Mouse (Mus musculus): Measurements from ENCODE around the gene Gnl1. TPM values are rescaled to one million over a fixed set of nuclear protein-coding genes. Genes with fewer than 3 reads are reported as not detected.
A peak's percentile ranks its signal among the peaks of the same experiment; 100 is the strongest.
"Not testable (repeated sequence)": the region's sequence is repeated elsewhere in the genome, so short reads cannot be mapped to it uniquely, and the experiment has no call there.

Gnl1 gene
- polyA plus RNA-seq, 1 experiment = 28.1 TPM

DNA sequence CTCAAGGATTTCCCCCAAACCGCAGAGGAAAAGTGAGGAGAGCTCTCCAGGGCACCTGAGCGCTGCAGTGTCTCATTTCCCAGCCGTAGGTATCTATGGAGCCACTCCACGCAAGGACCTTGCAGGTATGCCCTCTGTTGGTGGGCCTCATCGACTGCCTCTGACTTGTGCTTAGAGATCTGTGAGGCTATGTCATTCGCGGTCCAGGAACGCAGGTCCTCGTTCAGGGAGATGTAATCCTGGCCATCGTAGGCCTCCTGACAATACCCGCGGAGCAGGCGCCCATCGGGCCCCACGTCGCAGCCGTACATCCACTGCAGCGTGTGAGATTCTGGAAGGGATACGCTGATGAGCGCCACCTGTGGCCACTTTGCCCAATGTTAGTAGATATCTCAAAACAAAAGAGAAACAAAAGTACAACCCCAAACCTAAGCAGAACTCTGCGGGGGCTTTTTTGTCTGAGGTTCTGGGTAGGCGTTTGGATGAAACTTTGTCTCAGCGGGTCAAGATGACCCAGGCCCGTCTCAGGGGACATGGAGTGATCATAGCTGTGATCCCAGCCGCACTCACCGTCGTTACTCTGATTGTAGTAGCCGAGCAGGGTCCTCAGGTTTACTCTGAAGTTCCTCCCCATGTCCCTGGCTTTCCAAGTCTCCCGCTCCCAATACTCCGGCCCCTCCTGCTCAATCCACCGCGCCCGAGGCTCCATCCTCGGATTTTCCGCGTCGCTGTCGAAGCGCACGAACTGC, 52.1 kb downstream of the Gnl1 start:
- peak; percentile 30; the same call in 1 of the 2 replicates for TF ChIP-seq CTCF (IDR thresholded peaks at IDR 0.05; ENCODE audit: low read depth, low read length)
- peak overlapping the region; percentile 19; the same call in 1 of the 2 replicates for H3K27ac ChIP-seq (ENCODE audit: insufficient read depth, low read depth, low read length)
- not testable (repeated sequence) for H3K4me1 ChIP-seq (ENCODE audit: control insufficient read depth, insufficient read depth, low read length)
- peak overlapping the region; percentile 75 for H3K4me3 ChIP-seq (ENCODE audit: insufficient read depth, low read length)

- Histone ChIP-seq H3K4me3 (ENCODE audit: insufficient read depth, low read length) (peak within 1 kb of the TSS; percentile 75), H3K27ac (ENCODE audit: insufficient read depth, low read depth, low read length) (peak within 1 kb of the TSS; percentile 19; the same call in 1 of the 2 replicates)
- H3K4me1 ChIP-seq (ENCODE audit: control insufficient read depth, insufficient read depth, low read length) = not testable (repeated sequence)
Measured at GRCm38 (mm10) chr17:36032351-36032875, 52.8 kb downstream of the Gnl1 start, which contains the start of gene H2-T23. H2-T23 (minus strand) TSS chr17:36032855.

DNA sequence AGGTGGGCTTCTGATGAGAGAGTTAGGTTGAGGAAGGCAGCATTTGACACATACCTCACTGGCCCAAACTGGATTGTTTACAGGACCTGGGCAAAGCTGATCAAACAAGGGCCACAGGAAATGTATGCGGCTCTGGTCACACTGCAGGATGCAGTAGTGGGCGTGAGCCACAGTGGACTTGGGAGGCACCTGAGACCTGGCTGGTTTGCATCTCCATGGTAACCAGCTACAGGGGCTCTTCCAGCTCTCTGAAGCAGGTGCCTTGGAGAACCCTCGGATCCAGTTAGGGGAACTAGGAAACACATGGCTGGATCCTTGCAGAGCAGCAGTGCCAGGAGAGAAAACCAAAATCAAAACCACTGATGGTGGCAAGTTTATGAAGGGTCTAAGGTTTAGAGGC, 54.9 kb downstream of the Gnl1 start:
- H3K4me1 ChIP-seq (ENCODE audit: control insufficient read depth, insufficient read depth, low read length); H3K27ac ChIP-seq (ENCODE audit: insufficient read depth, low read depth, low read length): not testable (repeated sequence)

DNA sequence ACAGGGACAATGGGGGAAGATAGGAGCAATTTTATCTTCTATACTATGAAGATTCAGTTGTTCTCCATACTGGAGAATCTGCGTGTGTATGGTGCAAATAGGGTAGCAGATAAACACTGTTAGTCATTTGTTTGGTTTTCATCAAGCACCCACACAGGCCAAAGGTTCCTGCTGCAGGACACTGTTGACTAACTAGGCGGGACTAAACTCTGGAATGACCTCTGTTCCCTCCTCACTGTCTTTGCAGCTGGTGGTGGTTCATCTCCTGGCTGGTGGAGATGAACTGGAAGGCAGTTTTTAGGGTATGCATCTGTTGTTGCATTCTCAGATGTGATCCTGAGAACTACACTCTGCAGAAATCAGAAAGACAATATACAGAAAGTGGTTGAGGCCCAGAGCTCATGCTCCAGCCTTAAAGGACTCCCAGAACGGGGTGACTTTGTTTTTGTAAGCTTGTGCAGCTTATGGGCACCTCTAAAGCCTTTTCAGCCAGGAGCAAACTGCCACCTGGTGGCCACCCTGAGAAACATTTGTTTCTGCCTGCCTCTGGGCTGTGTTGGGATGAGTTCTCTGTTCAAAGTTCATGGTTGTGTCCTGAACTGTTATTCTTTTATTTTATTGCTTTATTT, 55.5 kb downstream of the Gnl1 start:
- H3K27ac ChIP-seq (ENCODE audit: insufficient read depth, low read depth, low read length) = not testable (repeated sequence)

More for the DNA sequence above, 54.9 kb downstream of the Gnl1 start:
- H3K4me3 ChIP-seq (ENCODE audit: insufficient read depth, low read length) = not testable (repeated sequence)

DNA sequence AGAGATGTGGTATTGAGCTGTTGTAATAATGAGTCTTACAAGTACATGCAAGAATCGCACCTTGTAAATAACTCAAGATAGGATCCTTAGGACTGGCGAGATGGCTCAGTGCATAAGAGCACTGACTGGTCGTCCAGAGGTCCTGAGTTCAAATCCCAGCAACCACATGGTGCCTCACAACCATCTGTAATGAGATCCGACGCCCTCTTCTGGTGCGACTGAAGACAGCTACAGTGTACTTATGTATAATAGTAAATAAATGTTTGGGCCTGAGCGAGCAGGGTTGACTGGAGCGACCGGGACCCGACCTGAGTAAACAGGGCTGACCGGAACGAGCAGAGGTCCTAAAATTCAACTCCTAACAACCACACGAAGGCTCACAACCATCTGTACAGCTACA, 56.5 kb downstream of the Gnl1 start:
- H3K4me3 ChIP-seq (ENCODE audit: insufficient read depth, low read length); H3K4me1 ChIP-seq (ENCODE audit: control insufficient read depth, insufficient read depth, low read length); H3K27ac ChIP-seq (ENCODE audit: insufficient read depth, low read depth, low read length): not testable (repeated sequence)

More for the DNA sequence above, 55.5 kb downstream of the Gnl1 start:
- not testable (repeated sequence) for H3K4me3 ChIP-seq (ENCODE audit: insufficient read depth, low read length); H3K4me1 ChIP-seq (ENCODE audit: control insufficient read depth, insufficient read depth, low read length)

Other genes with a start within 250 kb of the Gnl1 start
- gene Ier3, start 158.2 kb upstream of the Gnl1 start, polyA plus RNA-seq (2012; ENCODE audit: insufficient read depth, insufficient read length, missing spikeins) = 40.6 and 46.7 TPM in 2 replicates
- 52.7 and 69.3 TPM in 2 replicates for gene Flot1, start 156.6 kb upstream of the Gnl1 start, polyA plus RNA-seq (2012; ENCODE audit: insufficient read depth, insufficient read length, missing spikeins)
- gene Tubb5, start 141.5 kb upstream of the Gnl1 start, polyA plus RNA-seq (2012; ENCODE audit: insufficient read depth, insufficient read length, missing spikeins) = 481 and 519 TPM in 2 replicates
- gene Mdc1, start 138.3 kb upstream of the Gnl1 start, polyA plus RNA-seq (2012; ENCODE audit: insufficient read depth, insufficient read length, missing spikeins) = 16.1 and 17.7 TPM in 2 replicates
- gene Nrm, start 118.5 kb upstream of the Gnl1 start, polyA plus RNA-seq (2012; ENCODE audit: insufficient read depth, insufficient read length, missing spikeins) = 31.7 and 33.1 TPM in 2 replicates
- 202 and 205 TPM in 2 replicates for gene Ppp1r18, start 114.3 kb upstream of the Gnl1 start, polyA plus RNA-seq (2012; ENCODE audit: insufficient read depth, insufficient read length, missing spikeins)
- 57.5 and 77.6 TPM in 2 replicates for gene Dhx16, start 100.0 kb upstream of the Gnl1 start, polyA plus RNA-seq (2012; ENCODE audit: insufficient read depth, insufficient read length, missing spikeins)
- 36.9 and 39.3 TPM in 2 replicates for gene 2310061I04Rik, start 82.4 kb upstream of the Gnl1 start, polyA plus RNA-seq (2012; ENCODE audit: insufficient read depth, insufficient read length, missing spikeins)
- 22.7 and 23.8 TPM in 2 replicates for gene Atat1, start 69.8 kb upstream of the Gnl1 start, polyA plus RNA-seq (2012; ENCODE audit: insufficient read depth, insufficient read length, missing spikeins)
- 21.0 and 29.4 TPM in 2 replicates for gene Mrps18b, start 63.5 kb upstream of the Gnl1 start, polyA plus RNA-seq (2012; ENCODE audit: insufficient read depth, insufficient read length, missing spikeins)
- 36.0 and 46.0 TPM in 2 replicates for gene Ppp1r10, start 63.4 kb upstream of the Gnl1 start, polyA plus RNA-seq (2012; ENCODE audit: insufficient read depth, insufficient read length, missing spikeins)
- gene Abcf1, start 10.1 kb upstream of the Gnl1 start, polyA plus RNA-seq (2012; ENCODE audit: insufficient read depth, insufficient read length, missing spikeins) = 96.1 and 104 TPM in 2 replicates
- gene Prr3, start 385 bp downstream of the Gnl1 start, polyA plus RNA-seq (2012; ENCODE audit: insufficient read depth, insufficient read length, missing spikeins) = 15.6 and 19.5 TPM in 2 replicates
- gene H2-T24, start 40.7 kb downstream of the Gnl1 start, polyA plus RNA-seq (2012; ENCODE audit: insufficient read depth, insufficient read length, missing spikeins) = 52.2 and 56.0 TPM in 2 replicates
- 351 and 364 TPM in 2 replicates for gene H2-T23, start 53.0 kb downstream of the Gnl1 start, polyA plus RNA-seq (2012; ENCODE audit: insufficient read depth, insufficient read length, missing spikeins)
- 89.0 and 112 TPM in 2 replicates for gene H2-T22, start 62.9 kb downstream of the Gnl1 start, polyA plus RNA-seq (2012; ENCODE audit: insufficient read depth, insufficient read length, missing spikeins)
- 0.72 TPM in 1 of 2 replicates, not detected in the other for gene Gm6034, start 63.1 kb downstream of the Gnl1 start, polyA plus RNA-seq (2012; ENCODE audit: insufficient read depth, insufficient read length, missing spikeins)
- not detected in 2 replicates for gene Gm11127, start 78.5 kb downstream of the Gnl1 start, polyA plus RNA-seq (2012; ENCODE audit: insufficient read depth, insufficient read length, missing spikeins)
- 1.1 and 1.8 TPM in 2 replicates for gene Gm19684, start 141.8 kb downstream of the Gnl1 start, polyA plus RNA-seq (2012; ENCODE audit: insufficient read depth, insufficient read length, missing spikeins)
- gene Gm7030, start 149.6 kb downstream of the Gnl1 start, polyA plus RNA-seq (2012; ENCODE audit: insufficient read depth, insufficient read length, missing spikeins) = not detected in 2 replicates
- 3.6 TPM in 1 of 2 replicates, not detected in the other for gene Gm8909, start 188.7 kb downstream of the Gnl1 start, polyA plus RNA-seq (2012; ENCODE audit: insufficient read depth, insufficient read length, missing spikeins)
- 0.60 TPM in 1 of 2 replicates, not detected in the other for gene H2-T3, start 210.4 kb downstream of the Gnl1 start, polyA plus RNA-seq (2012; ENCODE audit: insufficient read depth, insufficient read length, missing spikeins)